Mouse (Mus musculus): ENCODE data around the gene Slc35b1. TPM values are rescaled to one million over a fixed set of nuclear protein-coding genes. Genes with fewer than 3 reads are reported as not detected.
A peak's percentile ranks its signal among the peaks of the same experiment; 100 is the strongest.
"Not testable (repeated sequence)": the region's sequence is repeated elsewhere in the genome, so short reads cannot be mapped to it uniquely, and the experiment has no call there.

The Slc35b1 gene
- total RNA-seq, 2 experiments from 2014 or later: 58.5 to 68.8 TPM

GRCm38 (mm10) chr11:95392708-95393499 lies 8.4 kb downstream of the Slc35b1 start:
- DNase-seq (ENCODE audit: low spot score in 2 of 2): no peak

GRCm38 (mm10) chr11:95393500-95393816 lies 9.0 kb downstream of the Slc35b1 start:
- no peak for DNase-seq (ENCODE audit: low spot score in 2 of 2)

GRCm38 (mm10) chr11:95394112-95394511 lies 9.6 kb downstream of the Slc35b1 start:
- DNase-seq (ENCODE audit: low spot score in 2 of 2): no peak

GRCm38 (mm10) chr11:95396548-95396947 lies 12.1 kb downstream of the Slc35b1 start:
- no peak for DNase-seq (ENCODE audit: low spot score in 2 of 2)

DNA sequence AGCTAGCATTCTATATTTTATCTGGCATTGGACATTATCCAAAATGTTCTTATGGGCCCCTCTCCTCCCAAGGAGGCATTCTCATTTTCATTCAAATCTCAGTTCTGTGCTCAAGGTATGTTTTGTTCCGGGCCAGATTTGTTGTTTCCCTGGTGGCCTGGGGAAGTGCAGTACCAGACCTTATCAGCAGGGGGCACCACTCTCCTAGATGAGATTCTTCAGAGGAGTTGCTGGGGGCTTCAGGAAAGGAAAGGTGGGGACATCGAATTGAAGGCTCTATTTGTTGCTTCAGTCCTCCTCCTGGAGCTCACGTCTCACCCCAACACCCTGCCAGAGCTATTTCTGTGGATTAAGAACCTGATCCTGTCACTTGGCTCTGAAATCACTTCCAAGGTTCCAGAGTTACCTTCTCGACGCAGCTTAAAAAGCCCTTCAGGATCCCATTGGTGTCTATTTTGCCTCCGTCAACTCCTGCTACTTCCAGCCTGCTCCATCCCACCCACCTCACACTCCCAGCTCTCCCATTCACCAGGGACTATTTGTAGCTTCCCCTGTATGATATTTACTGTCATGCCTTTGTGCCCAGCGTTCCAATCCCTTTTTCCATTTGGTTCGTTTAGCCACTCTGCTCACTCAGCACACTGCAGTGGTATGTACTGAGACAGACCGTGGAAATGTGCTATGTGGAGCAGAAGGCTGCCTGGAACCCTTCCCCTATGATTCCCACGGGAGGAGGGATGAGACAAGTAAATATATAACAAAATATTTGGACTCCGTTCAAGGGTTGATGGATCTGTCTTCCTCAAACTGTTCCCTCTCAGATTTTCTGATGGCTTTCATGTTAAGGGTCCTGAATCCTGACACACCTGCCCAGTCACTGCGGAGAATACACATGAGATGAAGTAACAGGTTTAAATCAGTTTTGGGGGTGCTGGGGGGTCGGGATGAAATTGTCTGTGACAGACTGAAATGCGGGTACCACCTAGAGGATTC lies 13.6 kb downstream of the Slc35b1 start:
- peak in 1 of 2 experiments; percentile 83 for DNase-seq (ENCODE audit: low spot score in 2 of 2)

DNA sequence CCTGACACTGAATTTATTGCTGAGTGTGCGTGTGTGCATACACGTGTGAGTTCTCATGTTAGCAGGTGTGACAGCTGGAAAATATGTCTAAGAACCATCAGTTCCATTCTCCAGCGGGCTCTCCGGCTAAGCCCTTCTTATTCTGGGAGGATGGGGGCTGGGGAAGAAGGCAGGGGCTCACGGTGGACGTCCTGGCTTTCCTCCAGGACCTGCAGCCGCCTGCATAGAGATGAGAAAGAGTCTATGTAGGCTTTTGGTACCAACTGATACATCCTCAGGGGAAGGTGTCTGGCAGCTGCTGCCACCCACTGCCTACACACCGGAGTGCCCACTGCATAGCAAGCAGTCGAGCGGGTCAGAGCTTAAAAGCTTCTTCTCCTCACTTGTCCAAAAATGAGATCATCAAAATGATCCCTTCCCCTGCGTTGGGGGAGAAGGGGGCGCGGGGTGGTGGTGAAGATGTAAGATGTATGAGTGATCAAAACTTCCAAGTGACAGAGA lies 15.1 kb downstream of the Slc35b1 start:
- DNase-seq (ENCODE audit: low spot score in 2 of 2): no peak

DNA sequence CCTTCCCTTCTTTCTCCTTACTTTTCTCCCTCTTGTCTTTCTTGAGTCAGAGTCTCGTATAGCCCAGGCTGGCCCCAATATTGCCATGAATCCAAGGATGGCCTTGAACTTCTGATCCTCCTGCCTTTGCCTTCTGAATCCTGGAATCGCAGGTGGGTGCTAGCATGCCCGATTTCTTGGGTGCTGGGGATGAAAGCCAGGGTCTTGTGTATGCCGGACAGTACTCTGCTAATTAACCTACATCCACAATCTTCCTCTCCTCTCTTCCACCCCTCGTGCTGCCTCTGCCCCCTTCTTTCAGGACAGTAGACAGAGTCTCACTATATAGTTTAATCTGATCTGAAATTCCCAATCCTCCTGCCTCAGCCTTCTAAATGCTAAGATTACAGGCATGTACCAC lies 17.1 kb downstream of the Slc35b1 start:
- no peak for DNase-seq (ENCODE audit: low spot score in 2 of 2)

DNA sequence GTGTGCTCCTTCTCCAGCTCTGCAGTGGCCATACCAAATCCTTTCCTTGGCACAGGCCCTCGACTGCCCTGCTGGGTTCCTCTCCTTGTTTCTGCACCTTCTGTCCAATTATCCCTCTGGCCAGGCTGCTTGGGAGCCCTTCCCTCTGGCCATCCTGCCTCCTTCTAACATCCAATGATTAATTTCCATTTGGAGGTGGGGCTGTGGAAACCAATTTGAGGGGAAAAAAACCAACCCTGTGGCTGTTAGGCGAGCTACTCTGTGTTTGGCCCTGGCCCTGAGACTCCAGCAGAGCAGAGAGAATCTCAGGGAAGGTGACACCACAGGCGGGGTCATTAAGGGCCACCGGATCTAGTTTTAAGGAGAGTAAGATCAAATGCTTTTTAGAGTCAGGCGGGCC lies 17.7 kb downstream of the Slc35b1 start:
- DNase-seq (ENCODE audit: low spot score in 2 of 2): no peak

- no peak for DNase-seq (ENCODE audit: low spot score in 2 of 2)
These were observed 18.2 kb downstream of the Slc35b1 start for GRCm38 (mm10) chr11:95402658-95403101.

GRCm38 (mm10) chr11:95403382-95404340 lies 19.2 kb downstream of the Slc35b1 start:
- no peak for DNase-seq (ENCODE audit: low spot score in 2 of 2)

DNA sequence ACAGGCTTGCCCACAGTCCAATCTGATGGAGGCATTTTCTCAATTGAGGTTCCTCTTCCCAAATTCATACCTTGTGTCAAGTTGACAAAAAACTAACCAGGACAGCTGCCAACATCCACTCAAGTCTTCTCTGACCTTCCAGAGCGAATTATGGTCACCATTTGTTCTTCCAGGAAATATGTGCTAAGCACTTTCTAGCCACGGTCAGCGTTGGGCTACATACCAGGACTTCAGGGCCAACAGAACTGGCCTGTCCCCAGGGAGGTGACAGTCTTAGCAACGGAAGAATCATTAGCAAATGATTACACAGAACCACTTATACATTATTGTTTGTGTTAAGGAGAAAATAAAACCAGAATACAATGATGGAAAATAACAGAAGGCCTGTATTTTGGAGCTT lies 21.3 kb downstream of the Slc35b1 start:
- no peak for DNase-seq (ENCODE audit: low spot score in 2 of 2)

DNA sequence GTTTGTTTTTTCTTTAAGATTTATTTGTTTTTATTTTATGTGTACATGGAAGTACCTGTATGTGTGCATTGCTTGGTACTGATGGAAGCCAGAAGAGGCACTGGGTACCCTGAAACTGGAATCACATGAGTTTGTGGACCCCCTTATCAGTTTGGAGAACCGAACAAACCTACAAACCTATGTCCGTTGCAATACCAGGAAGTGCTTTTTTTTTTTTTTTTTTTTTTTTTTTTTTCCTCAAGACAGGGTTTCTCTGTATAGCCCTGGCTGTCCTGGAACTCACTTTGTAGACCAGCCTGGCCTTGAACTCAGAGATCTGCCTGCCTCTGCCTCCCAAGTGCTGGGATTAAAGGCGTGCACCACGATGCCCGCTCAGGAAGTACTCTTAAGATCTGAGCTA lies 21.9 kb downstream of the Slc35b1 start:
- DNase-seq (ENCODE audit: low spot score in 2 of 2): not testable (repeated sequence)

DNA sequence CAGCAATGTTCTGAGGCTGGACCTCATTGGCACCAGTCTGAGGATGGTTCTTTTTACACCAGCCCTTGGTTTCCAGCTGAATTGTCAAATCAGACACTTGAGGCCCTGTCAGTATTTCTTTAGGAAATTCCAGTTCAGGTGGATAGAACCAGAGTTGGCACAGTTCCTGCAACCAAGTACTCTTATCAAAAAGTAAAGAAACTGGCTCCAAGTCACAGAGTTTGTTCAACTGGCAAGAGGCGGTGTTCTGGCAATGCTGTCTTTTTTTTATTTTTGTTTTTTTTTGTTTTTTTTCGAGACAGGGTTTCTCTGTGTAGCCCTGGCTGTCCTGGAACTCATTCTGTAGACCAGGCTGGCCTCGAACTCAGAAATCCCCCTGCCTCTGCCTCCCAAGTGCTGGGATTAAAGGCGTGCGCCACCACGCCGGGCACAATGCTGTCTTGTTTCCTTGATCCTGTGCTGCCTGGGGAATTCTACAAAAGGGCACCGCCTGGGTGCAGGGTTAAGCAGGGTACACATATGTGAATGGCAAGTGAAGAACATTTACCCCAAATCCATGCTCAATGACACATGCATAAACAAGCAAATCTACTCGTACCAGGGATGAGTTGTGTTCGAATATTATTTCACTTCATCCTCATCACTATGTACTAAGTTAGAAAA lies 25.1 kb downstream of the Slc35b1 start:
- no peak for DNase-seq (ENCODE audit: low spot score in 2 of 2)

GRCm38 (mm10) chr11:95411453-95412013 lies 27.0 kb downstream of the Slc35b1 start:
- DNase-seq (ENCODE audit: low spot score in 2 of 2): no peak

DNA sequence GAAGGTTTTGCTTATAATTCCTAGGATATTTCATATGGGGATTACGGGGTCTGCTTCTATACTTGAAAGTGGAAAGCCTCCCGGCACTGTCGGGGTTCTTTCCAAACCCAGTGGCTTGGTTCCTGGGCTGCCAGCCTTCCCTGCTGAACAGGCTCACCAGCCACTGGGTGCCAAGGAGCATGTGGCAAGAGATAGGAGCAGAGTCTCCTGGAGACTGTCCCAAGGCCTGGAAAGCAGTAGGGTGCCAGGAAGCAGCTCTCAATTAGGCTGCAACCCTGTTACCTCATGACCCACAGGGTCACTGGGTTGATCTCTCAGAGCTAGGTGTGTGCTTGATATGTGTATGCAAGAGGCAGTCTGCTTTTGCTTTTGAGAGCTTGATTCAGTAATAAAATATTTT lies 28.1 kb downstream of the Slc35b1 start:
- no peak for DNase-seq (ENCODE audit: low spot score in 2 of 2)

GRCm38 (mm10) chr11:95413641-95414535 lies 29.4 kb downstream of the Slc35b1 start, which contains the start of gene Spop:
Gene Spop, plus strand, starts transcription at chr11:95414080.
- peak; percentile 84 to 88 for DNase-seq (ENCODE audit: low spot score in 2 of 2)

DNA sequence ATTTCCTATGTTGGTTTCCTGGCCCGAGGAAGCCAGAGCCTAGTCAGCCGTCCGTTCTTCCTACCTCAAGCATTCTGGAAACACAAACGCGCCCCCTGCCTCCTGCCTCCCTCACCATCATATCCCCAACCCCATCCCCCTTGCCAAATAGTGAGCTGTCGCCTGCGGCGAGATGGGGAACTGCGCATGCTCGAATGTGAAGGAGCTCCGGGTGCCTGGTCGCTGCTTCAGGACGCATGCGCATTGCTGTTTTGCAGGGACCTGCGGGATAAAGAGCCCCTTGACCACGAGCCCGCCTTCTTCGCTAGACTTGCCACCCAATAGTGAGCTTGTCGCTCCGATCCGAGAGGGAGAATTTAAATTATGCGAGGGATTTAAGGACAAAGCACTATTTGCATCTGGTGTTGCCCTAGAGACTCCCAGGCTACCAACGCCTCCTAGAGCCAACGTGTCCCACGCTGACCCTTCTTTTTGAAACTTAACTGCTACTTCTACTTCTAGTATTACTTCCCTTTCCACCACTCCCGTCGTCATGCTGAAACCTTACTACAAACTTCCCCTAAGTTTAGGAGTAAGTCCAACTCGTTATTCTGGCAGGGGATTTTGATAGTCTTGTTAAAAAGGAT lies 30.2 kb downstream of the Slc35b1 start:
- DNase-seq (ENCODE audit: low spot score in 2 of 2): peak; percentile 94 to 95

- no peak for DNase-seq (ENCODE audit: low spot score in 2 of 2)
These were observed 31.4 kb downstream of the Slc35b1 start for GRCm38 (mm10) chr11:95415931-95416330.
